Mouse (Mus musculus) myocyte (in vitro differentiated cells): ENCODE data around the gene Ablim1.

Experiments used
- E2F4 ChIP-seq: IDR thresholded peaks from one replicate; pipeline ENCODE4 v1.6.1; 2011; ENCODE audit warnings: mild to moderate bottlenecking, control low read depth, moderate library complexity; ENCODE audit not compliant: insufficient read depth
- MAX ChIP-seq: IDR thresholded peaks from one replicate; pipeline ENCODE4 v1.6.1; 2011; ENCODE audit warnings: low read depth, mild to moderate bottlenecking, control low read depth
- POLR2A ChIP-seq: IDR thresholded peaks from one replicate; pipeline ENCODE4 v1.6.1; 2011; ENCODE audit warnings: low read depth, mild to moderate bottlenecking, control low read depth, moderate library complexity; ENCODE audit not compliant: insufficient read length
- POLR2AphosphoS2 ChIP-seq: IDR thresholded peaks from one replicate; pipeline ENCODE4 v1.6.1; 2011; ENCODE audit warnings: low read depth, control low read depth; ENCODE audit not compliant: insufficient read length
- REST ChIP-seq: IDR thresholded peaks from one replicate; pipeline ENCODE4 v1.6.1; 2011; ENCODE audit warnings: mild to moderate bottlenecking, control low read depth, moderate library complexity; ENCODE audit not compliant: insufficient read depth, insufficient read length
- TCF3 ChIP-seq: IDR thresholded peaks from one replicate; pipeline ENCODE4 v1.6.1; 2011; ENCODE audit warnings: low read depth, control low read depth; ENCODE audit not compliant: insufficient read length
- USF1 ChIP-seq: IDR thresholded peaks from one replicate; pipeline ENCODE4 v1.6.1; 2011; ENCODE audit warnings: low read depth, mild to moderate bottlenecking, control low read depth, moderate library complexity

DNA sequence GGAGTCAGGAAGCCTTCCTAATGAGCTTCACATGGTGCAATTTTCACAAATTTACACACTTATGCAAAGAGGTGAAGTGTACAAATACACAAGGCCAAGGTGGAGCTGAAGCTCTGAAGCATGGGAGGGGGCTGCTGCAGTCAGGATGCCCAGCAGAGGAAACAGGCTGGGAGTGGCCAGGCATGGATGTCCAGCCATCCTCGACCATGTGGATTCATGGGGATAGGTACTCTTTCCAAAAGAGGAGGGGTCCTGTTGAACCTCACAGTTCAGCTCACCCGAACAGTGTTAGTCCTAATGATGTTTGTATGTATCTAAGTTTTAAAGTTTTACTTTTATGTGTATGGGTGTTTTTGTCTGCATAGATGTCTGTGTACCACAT is 190.6 kb downstream of the Ablim1 start:
- TF ChIP-seq POLR2AphosphoS2: no peak
- no peak for TF ChIP-seq TCF3
- no peak for TF ChIP-seq MAX
- TF ChIP-seq POLR2A: no peak
- TF ChIP-seq REST: no peak
- no peak for TF ChIP-seq USF1
- no peak for TF ChIP-seq E2F4
